Mouse (Mus musculus): ENCODE data around the gene Zbtb16.
A peak's percentile ranks its signal among the peaks of the same experiment; 100 is the strongest.

The Zbtb16 gene

DNA sequence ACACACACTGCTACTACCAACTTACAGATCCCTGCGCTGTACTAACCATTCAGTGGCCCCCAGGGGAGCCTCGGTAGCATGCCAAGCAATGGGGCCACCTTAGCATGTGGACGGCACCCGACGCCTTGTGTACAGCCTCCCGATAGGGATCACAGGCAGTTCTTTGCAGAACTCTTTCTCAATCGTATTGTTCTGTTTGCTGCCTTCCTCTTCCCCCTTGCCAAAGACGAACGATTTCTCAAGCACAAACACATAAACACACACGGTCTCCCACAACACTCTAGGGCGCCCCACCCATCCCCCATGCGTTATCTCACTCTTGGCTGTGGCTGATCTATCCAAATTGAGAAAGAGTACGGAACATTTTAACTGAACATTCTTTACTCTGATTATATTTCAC is 91.1 kb downstream of the Zbtb16 start:
- DNase-seq (ENCODE audit: low read depth, low spot score): no peak

DNA sequence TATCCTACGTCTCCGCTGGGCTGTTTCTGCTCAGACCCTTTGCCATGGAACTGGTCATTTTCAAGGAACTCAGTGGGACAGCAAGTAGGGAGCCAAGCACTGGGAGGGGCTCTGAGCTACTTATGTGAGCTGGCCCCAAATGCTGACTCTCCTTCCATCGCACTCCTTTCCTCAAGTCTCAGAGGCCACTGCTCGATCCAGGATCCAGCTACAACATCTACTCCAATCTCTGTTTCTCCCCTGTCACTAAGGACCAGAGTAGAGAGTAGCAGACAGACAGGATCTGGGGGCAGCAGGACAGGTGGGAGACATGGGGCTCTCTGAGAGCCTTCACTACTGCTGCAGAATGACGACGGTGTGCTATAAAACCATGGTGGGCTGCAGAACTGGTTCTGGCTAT is 91.6 kb downstream of the Zbtb16 start:
- no peak for DNase-seq (ENCODE audit: low read depth, low spot score)

DNA sequence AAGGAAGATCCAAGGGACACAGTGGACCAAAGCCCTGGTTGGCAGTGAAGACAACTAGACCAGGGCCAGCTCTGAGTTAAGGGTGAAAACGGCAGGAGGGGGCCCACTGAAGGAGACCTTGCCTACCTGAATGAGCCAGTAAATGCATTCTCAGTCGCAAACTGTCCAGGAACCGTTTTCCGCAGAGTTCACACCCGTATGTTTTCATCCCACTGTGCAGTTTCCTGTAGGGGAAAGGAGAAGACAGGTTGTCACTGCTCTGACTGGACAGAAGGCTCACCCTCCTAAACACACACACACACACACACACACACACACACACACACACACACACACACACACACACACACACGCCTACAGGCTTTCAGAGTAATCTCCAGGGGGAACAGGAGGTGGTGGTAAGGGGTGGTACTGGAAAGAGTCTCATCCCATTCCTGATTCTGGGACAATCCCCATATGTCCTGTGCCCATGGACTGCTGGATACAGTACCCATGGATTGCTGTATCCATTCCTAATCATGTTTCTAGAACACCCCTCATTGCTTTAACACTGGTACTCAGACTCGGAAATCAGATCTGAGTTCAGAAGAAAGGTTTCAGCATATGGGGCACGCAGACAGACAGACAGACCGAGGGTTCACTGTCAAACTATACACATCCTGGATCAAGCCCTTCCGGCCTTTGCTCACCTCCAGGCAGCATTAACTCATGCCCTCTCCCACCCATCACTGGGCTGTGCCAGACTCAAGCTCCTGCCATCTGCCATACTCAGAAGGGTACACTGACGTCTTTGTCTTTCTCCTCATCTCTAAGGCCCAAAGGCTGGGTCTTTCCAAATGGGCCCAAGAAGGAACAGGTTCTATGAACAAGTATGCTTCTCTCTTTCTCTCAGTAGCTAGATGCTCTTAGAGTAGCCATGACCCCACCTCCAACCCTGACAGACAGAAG is 92.4 kb downstream of the Zbtb16 start:
- DNase-seq (ENCODE audit: low read depth, low spot score): no peak

- DNase-seq (ENCODE audit: low read depth, low spot score): no peak
These were observed 93.9 kb downstream of the Zbtb16 start for GRCm38 (mm10) chr9:48742150-48742549.

- DNase-seq (ENCODE audit: low read depth, low spot score): no peak
These were observed 94.5 kb downstream of the Zbtb16 start for GRCm38 (mm10) chr9:48741433-48742077.

DNA sequence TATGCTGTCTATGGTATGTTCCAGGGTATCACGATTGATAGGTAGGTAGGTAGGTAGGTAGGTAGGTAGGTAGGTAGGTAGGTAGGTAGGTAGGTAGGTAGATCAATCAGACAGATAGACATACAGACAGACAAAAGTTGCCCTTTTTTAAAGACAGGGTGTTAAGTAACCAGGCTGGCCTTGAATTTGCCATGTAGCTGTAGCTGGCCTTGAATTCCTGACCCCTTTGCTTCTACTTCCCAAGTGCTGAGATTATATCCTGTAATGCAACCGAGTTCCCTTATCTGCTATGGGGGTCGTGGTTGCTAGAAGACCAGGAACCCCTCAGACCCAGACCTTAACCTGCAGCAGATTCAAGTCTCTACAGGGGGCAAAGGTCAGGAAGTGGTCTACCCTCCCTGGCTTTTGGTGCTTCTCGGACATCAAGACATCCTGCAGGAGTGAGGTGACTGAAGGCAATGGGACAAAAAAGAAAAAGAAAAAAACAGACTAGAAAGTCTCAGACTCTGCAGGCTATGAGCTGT is 95.2 kb downstream of the Zbtb16 start:
- no peak for DNase-seq (ENCODE audit: low read depth, low spot score)

DNA sequence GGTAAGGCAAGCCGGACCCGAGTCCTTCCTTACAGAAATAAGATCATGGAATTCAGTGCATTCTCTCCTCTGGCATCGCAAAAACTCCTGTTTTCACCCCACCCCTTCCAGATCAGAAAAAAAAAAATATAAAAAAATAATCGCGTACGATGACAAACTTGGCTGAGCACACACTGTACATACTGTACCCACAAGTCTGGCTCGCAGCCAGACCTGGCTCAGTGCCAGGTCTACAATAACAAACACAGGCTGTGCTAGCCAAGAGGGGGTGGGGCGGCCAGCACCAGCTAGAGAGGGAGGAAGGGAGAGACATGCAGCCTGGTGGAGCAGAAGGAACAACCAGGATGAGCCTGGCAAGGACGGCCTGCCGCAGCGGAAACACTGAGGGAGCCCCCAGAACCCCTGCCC is 95.9 kb downstream of the Zbtb16 start:
- DNase-seq (ENCODE audit: low read depth, low spot score): peak; percentile 89

DNA sequence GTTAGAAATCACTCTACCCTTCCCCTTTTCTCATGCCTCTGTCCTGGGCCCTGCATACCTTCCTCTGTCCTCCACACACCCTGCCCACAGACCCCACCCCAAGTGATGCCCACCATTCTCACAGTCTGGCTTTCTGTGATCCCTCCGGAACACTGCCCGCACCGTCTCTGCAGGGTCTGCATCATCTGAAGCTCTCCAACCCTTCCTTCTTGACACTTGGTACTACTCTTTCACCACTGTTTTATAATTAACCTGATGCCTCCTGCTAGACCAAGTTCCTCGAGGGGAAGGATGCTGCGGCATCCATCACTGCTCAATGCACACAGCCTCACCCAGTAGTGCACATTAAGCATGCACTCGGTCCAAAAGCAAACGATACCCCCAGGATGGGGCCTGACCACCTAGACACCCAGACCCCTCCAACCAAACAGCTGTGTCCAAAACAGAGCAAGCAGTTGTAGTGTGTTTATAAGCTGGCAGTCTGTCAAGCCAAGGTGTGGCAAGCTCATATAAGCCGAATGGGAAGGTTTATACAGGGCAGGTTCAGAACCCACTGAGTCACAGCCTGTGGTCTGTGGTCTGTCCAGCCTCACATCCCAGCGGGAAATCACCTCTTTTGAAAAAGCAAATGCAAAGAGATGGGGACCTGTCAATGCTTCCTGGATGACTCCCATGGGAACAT is 97.1 kb downstream of the Zbtb16 start:
- DNase-seq (ENCODE audit: low read depth, low spot score): no peak

GRCm38 (mm10) chr9:48737911-48738310 is 98.1 kb downstream of the Zbtb16 start:
- DNase-seq (ENCODE audit: low read depth, low spot score): no peak

GRCm38 (mm10) chr9:48737210-48737850 is 98.7 kb downstream of the Zbtb16 start:
- DNase-seq (ENCODE audit: low read depth, low spot score): no peak

DNA sequence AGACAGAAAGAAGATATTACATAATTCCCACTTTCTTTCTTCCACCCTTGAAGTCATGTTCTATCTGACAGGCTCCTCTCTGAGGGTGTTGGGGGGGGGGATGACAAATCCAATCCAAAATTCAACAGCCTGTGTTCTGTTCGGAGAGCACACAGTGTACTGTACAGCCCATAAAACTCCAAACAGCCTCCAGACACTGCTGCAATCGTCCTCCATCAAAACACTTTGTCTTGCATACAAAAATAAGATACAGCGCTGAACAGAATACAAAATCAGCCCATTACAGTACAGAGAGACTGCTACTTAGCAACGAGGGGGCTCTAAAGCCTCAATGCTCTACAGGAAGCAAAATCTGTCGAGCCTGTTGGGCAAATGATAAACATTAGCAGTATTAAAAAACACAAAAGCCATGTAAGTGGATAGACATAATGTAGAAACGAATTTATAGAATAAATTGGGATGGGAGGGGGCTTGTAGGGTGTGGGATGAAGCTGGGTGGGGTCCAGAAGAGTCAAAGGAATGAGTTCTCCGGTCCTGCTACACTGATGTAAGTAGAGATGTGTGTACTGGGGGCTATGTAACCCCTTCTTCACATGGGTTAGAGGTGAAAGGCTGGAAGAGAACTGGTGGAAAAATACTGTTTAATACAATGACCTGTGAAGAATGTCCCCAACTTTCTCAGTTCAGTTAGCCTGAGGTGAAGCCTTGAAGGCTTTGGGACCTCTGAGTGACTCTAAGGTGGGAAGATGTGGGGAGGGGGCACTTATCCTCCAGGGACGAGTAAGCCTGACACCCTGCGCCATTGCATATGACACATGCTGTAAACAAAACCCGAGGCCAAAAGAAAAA is 99.4 kb downstream of the Zbtb16 start:
- DNase-seq (ENCODE audit: low read depth, low spot score): no peak

- DNase-seq (ENCODE audit: low read depth, low spot score): no peak
These were observed 100.3 kb downstream of the Zbtb16 start for GRCm38 (mm10) chr9:48735466-48736312.

- DNase-seq (ENCODE audit: low read depth, low spot score): no peak
These were observed 101.1 kb downstream of the Zbtb16 start for GRCm38 (mm10) chr9:48734725-48735465.

- DNase-seq (ENCODE audit: low read depth, low spot score): no peak
These were observed 102.0 kb downstream of the Zbtb16 start for GRCm38 (mm10) chr9:48733817-48734544.

- no peak for DNase-seq (ENCODE audit: low read depth, low spot score)
These were observed 102.9 kb downstream of the Zbtb16 start for GRCm38 (mm10) chr9:48733083-48733482.

DNA sequence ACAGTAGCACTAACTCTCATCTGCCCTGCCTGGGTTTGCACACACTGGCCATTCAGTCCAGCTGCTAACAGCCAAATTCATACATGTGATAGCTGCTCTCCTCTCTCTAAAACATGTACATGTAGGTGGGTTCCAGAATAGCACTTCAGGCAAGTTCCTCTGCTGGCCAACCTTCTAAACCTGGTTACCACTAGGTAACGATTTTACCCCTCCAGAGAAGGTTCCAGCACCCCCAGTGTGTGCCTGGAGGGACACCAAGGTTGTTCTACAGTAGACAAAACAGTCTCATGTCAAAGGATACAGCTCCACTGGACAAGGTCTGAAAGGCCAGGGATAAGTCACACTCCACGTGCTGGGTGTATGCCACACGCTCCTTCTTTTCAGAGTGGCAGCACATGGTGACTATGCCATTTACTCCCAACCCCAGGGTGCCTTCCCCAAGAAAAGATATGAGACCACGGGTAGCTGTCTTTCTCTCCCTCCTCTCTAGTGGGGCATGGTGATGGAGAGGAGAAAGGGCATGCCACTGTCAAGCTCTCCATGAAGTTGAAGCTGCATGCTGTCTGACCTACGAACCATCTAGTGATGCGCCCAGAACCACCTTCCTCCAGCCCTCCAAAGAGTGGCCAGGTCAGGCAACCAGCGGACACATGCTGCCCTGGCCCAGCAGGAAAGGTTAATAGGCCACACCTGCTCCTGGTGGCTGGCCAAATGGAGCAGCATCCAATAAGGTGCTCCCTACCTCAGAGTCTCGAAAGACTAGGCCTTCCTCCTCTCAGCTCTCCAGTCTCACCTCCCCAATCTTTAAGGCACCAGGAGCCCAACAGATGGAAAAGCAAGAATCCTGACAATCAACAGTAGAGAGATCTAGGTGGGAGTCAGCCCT is 104.1 kb downstream of the Zbtb16 start:
- no peak for DNase-seq (ENCODE audit: low read depth, low spot score)

DNA sequence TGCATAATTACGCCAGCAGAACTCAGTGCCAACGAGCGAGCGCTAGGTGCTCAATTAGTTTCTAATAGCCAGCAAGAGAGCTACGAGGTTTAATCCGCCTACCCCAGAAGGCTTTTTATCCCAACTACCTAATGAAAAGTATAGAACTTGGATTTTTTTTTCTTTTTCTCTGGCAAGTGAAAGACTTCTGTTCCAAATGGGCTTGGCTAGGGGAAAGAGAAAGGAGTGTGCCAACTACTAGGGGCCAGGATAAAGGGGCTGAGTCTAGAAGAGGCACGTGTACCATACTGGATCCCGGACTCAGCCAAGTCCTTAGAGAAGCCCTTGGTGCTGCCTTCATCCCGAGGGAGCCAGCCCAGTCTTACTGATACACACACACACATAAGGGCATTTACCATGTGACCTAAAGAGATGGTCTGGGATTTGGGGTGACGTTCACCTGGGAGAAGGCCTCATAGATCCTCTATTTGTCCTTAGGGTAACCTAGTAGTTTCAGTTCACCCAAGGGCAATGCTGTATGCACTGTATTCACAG is 105.5 kb downstream of the Zbtb16 start:
- no peak for DNase-seq (ENCODE audit: low read depth, low spot score)

All from CD4-positive, CD25-positive, alpha-beta regulatory T cell, adult 2 months (primary cell).